Mouse (Mus musculus) heart, adult 11 months (tissue): Measurements from ENCODE around the gene Slc2a9.

ENCODE experiments used
- DNase-seq: peaks from one replicate; pipeline ENCODE4 v3.0.0; 2022

Gene Slc2a9

DNA sequence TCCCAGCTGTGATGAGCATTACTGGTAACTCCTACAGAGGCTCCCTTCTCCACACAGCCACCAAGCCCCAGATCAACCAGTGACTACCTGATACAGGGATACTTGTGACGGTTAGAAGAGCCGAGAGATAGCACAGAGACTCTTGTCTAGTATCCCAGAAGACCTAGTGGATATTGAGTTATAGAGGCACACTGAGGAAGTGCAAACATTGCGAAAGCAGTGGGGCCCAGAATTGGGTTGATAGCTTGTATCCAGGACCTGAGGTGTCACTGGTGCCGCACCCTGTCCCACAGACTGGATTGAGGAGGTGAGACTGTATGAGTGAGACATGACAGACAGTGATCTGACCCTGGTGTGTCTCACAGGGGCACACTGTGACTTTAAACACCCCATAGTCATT, at the start of gene Slc2a9:
Slc2a9 (minus strand) TSS at position 152 of the 400 bp plus-strand sequence.
- DNase-seq: no peak

- DNase-seq: no peak
Observed at GRCm38 (mm10) chr5:38552615-38553014, 49.7 kb upstream of the Slc2a9 start.

GRCm38 (mm10) chr5:38550221-38550768, 47.4 kb upstream of the Slc2a9 start:
- no peak for DNase-seq

GRCm38 (mm10) chr5:38549461-38549909, 46.5 kb upstream of the Slc2a9 start:
- DNase-seq: peak; percentile 94

DNA sequence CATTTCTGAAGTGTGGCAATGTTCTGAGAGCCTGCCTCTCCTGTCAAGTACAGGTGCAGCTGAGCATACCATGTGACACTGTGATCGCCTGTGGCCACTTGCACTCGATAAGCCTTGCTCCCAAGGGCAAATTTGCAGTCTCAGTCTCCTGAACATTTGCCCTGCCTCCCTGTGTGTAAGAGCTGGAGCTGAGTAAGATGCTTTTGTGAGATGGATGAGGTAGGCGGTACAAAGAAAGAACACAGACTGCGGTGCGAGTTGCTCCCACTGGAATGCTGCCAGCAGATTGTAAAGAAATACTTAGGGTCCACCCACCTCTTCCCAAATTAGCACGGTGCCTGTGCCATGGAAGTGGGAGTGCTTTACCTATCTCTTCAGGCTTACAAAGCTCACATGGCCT, 44.4 kb upstream of the Slc2a9 start:
- DNase-seq: peak; percentile 92

DNA sequence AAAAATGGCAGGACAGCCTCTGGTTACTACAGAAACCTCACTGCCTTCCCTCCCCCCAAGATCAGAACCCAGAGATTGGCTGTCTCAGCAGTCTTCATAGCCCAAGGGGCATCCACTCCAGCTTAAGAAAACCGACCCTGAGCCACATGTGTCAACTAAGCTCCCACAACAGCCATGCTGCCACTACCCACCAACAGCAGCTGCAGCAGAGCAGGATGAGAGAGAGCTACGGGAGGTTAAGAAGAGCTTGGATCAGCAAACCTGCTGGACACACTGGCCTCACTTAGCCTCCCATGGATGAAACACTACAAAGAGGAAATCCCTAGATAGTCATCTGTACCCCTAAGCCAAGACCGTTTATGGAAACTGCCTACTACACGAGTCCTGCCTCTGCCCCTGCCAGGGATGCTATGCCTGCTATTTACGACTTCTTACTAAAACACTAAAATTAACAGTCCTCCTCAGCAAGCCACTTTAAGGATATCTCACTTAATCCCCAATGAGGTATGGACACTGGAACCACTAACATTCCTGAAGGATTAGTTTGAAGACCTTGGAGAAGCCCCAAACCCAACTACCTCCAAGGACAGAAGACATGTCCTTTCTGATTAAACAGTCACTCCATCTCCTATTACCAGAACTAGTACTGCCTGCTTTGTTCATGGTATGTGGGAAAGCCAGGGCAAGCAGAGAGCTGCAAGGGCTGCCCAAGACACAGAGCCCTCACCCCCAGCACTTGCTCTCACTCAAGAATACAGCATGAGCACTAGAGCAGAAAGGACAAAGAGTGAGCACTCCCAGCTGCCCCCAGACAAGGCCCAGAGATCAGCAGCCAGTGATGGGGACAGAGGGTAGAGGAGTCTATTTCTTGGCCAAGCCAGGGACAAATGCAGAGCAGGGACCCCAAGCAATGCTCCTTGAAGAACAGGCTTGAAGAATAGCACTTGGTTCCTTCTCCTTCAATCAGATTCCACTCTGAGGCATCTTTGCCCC, 41.8 kb upstream of the Slc2a9 start:
- no peak for DNase-seq

DNA sequence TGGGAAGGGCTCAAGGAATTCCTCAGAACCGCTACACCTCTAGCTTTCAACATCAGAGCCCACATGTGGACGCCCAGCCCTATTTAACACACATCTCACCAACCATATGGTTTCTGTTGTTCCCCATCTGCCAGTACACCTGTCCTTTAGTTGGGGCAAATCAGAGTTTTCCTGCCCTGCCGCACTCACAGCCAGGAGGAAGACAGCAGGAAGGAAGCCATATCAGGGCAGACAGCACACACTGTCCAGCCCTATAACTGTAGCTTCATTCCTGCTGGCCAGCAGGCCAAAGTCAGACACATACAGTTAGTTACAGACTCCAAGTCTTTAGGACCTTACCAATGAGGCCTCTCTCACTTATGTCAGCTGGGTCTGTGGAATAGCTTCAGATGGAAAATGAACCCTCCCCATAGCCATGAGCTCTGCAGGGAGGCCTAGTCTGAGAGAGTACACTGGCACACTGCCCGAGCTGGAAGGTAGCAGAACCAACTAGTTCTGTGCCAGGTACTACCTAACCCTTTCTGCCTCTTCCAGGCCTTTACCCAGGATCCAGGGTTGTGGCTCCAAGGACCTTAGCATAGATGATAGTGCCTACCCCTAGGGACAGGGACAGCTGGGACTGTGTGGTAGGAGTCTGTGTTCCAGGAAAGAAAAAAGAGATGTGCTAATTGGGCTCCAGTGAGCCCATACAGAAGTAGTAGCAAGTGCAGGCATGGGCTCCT, 40.7 kb upstream of the Slc2a9 start:
- peak; percentile 92 for DNase-seq

GRCm38 (mm10) chr5:38541728-38542127, 38.8 kb upstream of the Slc2a9 start:
- DNase-seq: peak; percentile 94

DNA sequence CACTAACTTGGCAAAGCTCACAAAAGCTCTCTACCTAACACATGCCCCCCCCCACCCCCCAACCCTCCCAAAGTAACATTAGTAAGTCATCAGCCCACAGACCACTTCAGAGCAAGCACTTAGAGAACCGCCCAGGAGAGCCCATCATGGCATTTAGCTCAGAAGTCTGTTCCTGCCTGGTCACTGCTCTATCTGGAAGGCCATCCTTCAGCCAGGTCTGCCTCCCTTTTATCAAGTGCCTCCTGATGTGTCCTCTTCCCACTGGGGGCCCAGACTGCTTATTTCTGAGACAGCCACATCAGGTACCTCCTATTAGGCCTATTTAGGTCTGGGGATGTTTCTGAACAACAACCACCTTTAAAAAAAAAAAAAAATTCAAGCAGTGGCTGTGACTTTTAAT, 38.0 kb upstream of the Slc2a9 start:
- no peak for DNase-seq

- DNase-seq: no peak
Observed at GRCm38 (mm10) chr5:38538508-38538907, 35.6 kb upstream of the Slc2a9 start.

DNA sequence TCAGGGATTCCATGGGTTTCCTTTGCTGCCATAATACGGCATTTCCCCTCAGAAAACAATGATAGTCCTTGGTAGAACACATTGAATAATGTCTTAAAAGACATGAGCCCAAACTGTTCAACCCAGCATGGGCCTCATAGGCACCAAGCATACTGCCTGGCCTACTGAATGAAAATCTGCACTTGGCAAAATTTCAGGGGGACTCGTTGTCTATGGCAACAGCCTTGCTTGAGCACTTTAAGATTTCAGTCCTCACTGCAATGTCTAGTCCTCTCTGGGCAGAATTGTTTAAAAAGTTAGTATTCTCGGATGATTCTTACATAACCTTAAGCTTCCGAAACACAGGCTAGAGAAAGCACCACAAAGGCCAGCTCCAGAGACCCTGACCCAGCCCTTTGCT, 34.9 kb upstream of the Slc2a9 start:
- no peak for DNase-seq

DNA sequence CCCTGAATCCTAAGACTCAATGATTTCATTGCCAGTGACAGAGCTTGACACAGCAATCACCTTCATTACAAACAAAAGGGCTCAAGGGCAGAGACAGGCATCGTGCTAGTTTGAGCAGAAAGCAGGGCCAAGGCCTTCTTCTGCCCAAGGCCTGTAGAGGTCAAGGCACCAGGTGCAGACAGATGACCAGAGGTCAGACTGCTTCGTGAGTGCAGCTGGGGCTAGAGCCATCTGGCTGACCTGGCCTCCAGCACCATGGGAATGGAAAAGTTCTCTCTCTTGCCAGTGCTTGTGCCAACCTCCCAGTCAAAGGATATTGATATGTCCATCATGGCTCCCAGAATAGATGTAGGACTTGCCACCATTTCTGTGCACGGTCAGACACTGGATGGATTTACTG, 33.9 kb upstream of the Slc2a9 start:
- peak; percentile 96 for DNase-seq

DNA sequence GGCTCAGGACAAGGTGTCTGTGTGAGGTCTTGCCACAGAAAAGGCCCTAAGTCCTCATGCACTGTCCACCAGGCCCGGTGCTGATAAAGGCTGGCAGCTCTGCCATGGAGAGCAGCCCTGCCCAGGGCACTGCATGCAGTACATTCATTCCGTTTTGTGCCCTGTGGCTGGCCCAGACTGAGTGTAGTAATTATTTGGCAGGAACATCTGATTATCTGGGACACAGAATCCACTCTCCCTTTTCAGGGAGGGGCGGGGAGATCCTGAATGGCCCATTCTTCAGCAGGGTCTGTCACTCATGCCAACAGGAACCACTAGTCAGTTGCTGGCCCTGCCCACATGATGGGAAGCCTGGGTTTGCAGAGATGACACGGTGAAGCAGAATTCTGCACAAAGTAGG, 29.1 kb upstream of the Slc2a9 start:
- peak; percentile 96 for DNase-seq

DNA sequence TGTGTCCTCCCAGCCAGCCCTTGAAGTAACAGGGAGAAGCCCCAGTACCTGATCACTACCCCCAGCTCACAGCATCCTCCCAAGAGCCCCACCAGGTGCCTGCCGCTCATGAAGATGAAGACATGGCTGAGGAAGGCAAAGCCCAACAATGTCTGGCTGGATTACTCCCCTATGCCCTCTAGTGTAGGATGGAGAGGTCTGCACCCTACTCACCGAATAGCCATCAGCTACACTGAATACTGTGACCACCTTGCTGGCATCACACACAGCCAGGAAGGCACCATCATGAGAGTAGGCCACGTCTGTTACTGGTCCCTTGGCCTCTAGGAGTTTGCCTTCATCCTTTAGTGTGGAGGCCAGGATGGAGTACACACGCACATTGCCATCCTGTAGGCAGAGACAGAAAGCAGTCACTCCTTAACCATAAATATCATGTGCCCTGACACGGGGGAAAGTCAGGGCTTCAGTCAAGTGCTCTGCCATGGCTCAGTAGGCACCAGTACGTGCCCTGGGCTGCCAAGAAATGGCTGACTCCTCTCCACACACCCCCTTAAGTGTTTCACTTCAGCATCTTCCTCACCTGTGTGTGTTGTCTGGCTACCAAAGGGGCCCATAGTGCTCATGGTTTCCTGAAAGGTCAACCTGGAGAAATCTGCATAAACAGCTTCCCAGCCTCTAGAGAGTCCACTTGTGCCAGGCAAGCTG, 26.9 kb upstream of the Slc2a9 start:
- DNase-seq: no peak

GRCm38 (mm10) chr5:38522977-38523376, 20.0 kb upstream of the Slc2a9 start:
- DNase-seq: no peak

- DNase-seq: no peak
Observed at GRCm38 (mm10) chr5:38520838-38521237, 17.9 kb upstream of the Slc2a9 start.

- DNase-seq: no peak
Observed at GRCm38 (mm10) chr5:38516267-38516666, 13.3 kb upstream of the Slc2a9 start.

DNA sequence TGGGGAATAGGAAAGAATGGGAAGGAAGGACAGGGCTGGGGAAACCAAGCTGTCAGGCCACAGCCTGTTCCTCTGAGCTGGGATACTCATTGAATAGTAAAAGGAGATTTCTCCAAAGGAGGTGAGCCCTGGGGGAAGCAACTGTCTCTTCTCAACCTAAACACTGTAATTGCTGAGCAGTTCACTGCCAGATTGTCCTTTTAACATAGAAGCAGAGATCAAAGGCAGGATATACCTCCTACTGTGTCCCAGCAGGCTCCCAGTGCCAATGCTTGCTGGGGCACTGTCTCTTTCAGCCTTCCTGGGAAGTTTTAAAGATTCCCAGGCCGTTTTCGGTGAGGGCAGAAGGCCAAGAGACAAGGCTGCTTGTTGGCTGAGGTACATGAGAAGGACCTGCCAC, 10.0 kb upstream of the Slc2a9 start:
- DNase-seq: no peak

GRCm38 (mm10) chr5:38509568-38509967, 6.6 kb upstream of the Slc2a9 start:
- DNase-seq: no peak

DNA sequence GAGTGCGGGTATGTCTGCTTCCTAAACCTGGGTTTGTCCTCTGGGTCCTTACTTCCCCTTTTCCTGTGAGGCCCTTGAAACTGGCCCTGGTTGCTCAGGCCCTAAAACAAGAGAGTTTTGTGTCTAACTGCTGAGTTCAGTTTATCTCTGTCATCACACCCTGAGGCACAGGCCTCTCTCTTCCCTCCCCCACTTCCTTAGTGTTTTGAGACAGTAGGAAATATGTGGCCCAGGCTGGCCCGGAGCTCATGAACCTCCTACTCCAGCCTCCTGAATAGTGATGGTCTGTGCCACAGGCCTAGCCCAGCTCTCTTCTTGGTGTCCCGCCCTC, 2.5 kb upstream of the Slc2a9 start:
- DNase-seq: peak; percentile 93

- DNase-seq: no peak
Observed at GRCm38 (mm10) chr5:38504747-38505434, 1.9 kb upstream of the Slc2a9 start.

- DNase-seq: no peak
Observed at GRCm38 (mm10) chr5:38504116-38504515, 1.2 kb upstream of the Slc2a9 start.
